Mouse (Mus musculus): ENCODE data around the gene Ttc28. TPM values are rescaled to one million over a fixed set of nuclear protein-coding genes. Genes with fewer than 3 reads are reported as not detected.
A peak's percentile ranks its signal among the peaks of the same experiment; 100 is the strongest.

Ttc28 gene
- total and polyA plus RNA-seq, 2 experiments from 2014 or later, result 10.6 to 53.1 TPM

GRCm38 (mm10) chr5:111138239-111138833 lies 258.7 kb downstream of the Ttc28 start:
- TF ChIP-seq CTCF (IDR thresholded peaks at IDR 0.05), result no peak
- H3K9me3 ChIP-seq (ENCODE audit: low read length), result no peaks in the 10 kb centered on the region
- H3K27ac ChIP-seq (ENCODE audit: low read depth, low read length), result no peak overlapping the region; the same call in 1 of the 2 replicates
- 51% methylated on average over 11 of the region's 11 CpGs for WGBS
- H3K27me3 ChIP-seq (ENCODE audit: insufficient read depth, low read length), result no peaks in the 10 kb centered on the region
- H3K9ac ChIP-seq (replicated peaks; ENCODE audit: low read length, poor library complexity, severe bottlenecking), result no peak overlapping the region
- DNase-seq (ENCODE audit: low spot score) (peak; percentile 28), ATAC-seq (ENCODE audit: low FRiP score) (no peak)
- H3K4me2 ChIP-seq (ENCODE audit: low read depth, low read length, poor library complexity, severe bottlenecking), result no peak overlapping the region
- no peak overlapping the region for H3K4me3 ChIP-seq (ENCODE audit: low read depth, low read length)
- H3K4me1 ChIP-seq (ENCODE audit: insufficient read depth, low read length), result peaks cover 23% of the 10 kb centered on the region
- no peaks in the 10 kb centered on the region for H3K36me3 ChIP-seq (ENCODE audit: insufficient read depth, low read length)

DNA sequence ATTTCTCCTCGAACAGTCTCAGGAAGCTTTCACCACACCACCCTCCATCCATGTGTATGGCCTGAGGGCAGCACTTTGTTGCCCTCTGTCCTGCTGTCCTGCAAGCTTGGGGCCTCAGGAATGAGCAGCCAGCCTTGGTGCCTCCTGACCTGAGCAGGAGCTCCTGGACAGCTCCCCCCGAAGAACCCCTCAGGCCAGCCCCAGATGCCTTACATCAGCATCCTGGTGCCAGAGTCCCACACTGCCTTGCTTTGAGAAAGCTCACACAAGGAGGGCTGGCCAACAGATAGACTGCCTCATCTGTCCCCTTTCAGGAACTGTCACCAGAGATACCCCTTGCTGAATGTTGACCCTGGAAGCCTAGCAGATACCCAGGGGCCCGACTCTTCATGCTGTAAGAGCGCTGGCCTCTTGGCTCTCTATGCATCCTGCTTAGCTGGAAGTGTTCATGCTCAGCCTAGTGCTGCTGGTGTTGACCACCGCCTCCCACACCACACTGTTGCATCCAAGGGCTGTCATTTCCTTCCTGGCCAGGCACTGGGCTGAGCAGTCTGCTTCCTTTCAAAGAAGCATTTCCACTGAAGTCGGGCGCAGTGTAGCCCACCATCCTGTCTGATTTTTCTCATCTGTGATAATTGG lies 259.4 kb downstream of the Ttc28 start:
- H3K27ac ChIP-seq (ENCODE audit: low read depth, low read length), result no peak overlapping the region
- no peak for TF ChIP-seq CTCF (IDR thresholded peaks at IDR 0.05)
- ATAC-seq (ENCODE audit: low FRiP score) (no peak), DNase-seq (ENCODE audit: low spot score) (no peak)
- WGBS, result 75% methylated on average over 7 of the region's 7 CpGs
- no peak overlapping the region for H3K4me2 ChIP-seq (ENCODE audit: low read depth, low read length, poor library complexity, severe bottlenecking)
- no peaks in the 10 kb centered on the region for H3K36me3 ChIP-seq (ENCODE audit: insufficient read depth, low read length)
- no peaks in the 10 kb centered on the region for H3K9me3 ChIP-seq (ENCODE audit: low read length)
- peaks cover 23% of the 10 kb centered on the region for H3K4me1 ChIP-seq (ENCODE audit: insufficient read depth, low read length)
- no peak overlapping the region for H3K9ac ChIP-seq (replicated peaks; ENCODE audit: low read length, poor library complexity, severe bottlenecking)
- H3K4me3 ChIP-seq (ENCODE audit: low read depth, low read length), result no peak overlapping the region
- H3K27me3 ChIP-seq (ENCODE audit: insufficient read depth, low read length), result no peaks in the 10 kb centered on the region

- no peaks in the 10 kb centered on the region for H3K27me3 ChIP-seq (ENCODE audit: insufficient read depth, low read length)
- ATAC-seq (ENCODE audit: low FRiP score) (no peak), DNase-seq (ENCODE audit: low spot score) (no peak)
- no peaks in the 10 kb centered on the region for H3K36me3 ChIP-seq (ENCODE audit: insufficient read depth, low read length)
- no peaks in the 10 kb centered on the region for H3K9me3 ChIP-seq (ENCODE audit: low read length)
- no peak overlapping the region for H3K4me2 ChIP-seq (ENCODE audit: low read depth, low read length, poor library complexity, severe bottlenecking)
- no peak for TF ChIP-seq CTCF (IDR thresholded peaks at IDR 0.05)
- H3K9ac ChIP-seq (replicated peaks; ENCODE audit: low read length, poor library complexity, severe bottlenecking), result no peak overlapping the region
- H3K27ac ChIP-seq (ENCODE audit: low read depth, low read length), result no peak overlapping the region; the same call in 1 of the 2 replicates
- WGBS, result 68% methylated on average over 14 of the region's 14 CpGs
- no peak overlapping the region for H3K4me3 ChIP-seq (ENCODE audit: low read depth, low read length)
- peaks cover 23% of the 10 kb centered on the region for H3K4me1 ChIP-seq (ENCODE audit: insufficient read depth, low read length)
Observed at GRCm38 (mm10) chr5:111139622-111140021, 260.0 kb downstream of the Ttc28 start.

DNA sequence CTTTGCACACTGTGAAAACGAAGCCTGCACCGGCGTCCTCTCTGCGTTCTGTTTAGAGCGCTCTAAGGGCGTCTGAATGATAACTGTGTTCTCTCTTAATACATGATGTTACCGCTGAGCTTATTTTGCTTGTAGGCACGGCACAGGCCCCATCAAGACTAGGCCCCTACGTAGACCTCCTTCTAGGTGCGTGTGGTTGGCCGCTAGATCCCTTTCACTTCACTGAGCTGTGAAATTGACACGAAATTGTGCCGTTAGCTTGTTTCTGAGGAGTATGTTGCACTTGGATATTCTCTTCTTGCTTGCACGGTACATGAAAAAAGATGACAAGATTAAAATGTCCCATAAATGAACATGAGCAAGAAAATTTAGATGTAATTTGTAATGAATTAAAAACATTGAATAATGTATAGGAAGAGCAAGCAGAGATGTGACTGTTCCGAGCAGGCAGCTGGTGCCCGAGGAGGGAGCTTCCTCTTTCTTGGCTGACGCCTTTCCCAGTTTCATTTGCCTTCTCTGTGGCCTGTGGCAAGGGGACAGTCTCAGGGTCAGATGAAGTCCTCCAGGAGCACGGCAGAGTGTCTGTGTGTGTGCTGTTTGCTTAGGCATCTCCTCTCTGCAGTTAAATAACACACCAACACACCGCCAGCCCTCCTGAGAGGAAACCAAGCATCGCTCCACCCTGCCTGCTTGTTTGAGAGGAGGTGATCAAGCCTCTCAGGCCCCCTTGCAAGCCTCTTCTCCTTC lies 261.7 kb downstream of the Ttc28 start:
- Histone ChIP-seq H3K9me3 (ENCODE audit: low read length) (no peaks in the 10 kb centered on the region), H3K36me3 (ENCODE audit: insufficient read depth, low read length) (no peaks in the 10 kb centered on the region), H3K4me2 (ENCODE audit: low read depth, low read length, poor library complexity, severe bottlenecking) (no peak overlapping the region), H3K27me3 (ENCODE audit: insufficient read depth, low read length) (no peaks in the 10 kb centered on the region), H3K27ac (ENCODE audit: low read depth, low read length) (peak overlapping the region; percentile 57; the same call in 1 of the 2 replicates), H3K4me3 (ENCODE audit: low read depth, low read length) (no peak overlapping the region), H3K4me1 (ENCODE audit: insufficient read depth, low read length) (peaks cover 23% of the 10 kb centered on the region), H3K9ac (replicated peaks; ENCODE audit: low read length, poor library complexity, severe bottlenecking) (no peak overlapping the region)
- TF ChIP-seq CTCF (IDR thresholded peaks at IDR 0.05), result no peak
- DNase-seq (ENCODE audit: low spot score), result peak; percentile 34
- 40% methylated on average over 20 of the region's 20 CpGs for WGBS
- ATAC-seq (ENCODE audit: low FRiP score), result no peak

GRCm38 (mm10) chr5:111142837-111143236 lies 263.2 kb downstream of the Ttc28 start:
- WGBS, result 83% methylated on average over 4 of the region's 4 CpGs
- Histone ChIP-seq H3K36me3 (ENCODE audit: insufficient read depth, low read length) (no peaks in the 10 kb centered on the region), H3K9me3 (ENCODE audit: low read length) (no peaks in the 10 kb centered on the region), H3K4me3 (ENCODE audit: low read depth, low read length) (no peak overlapping the region), H3K9ac (replicated peaks; ENCODE audit: low read length, poor library complexity, severe bottlenecking) (no peak overlapping the region), H3K27ac (ENCODE audit: low read depth, low read length) (no peak overlapping the region), H3K4me1 (ENCODE audit: insufficient read depth, low read length) (peaks cover 13% of the 10 kb centered on the region), H3K27me3 (ENCODE audit: insufficient read depth, low read length) (no peaks in the 10 kb centered on the region), H3K4me2 (ENCODE audit: low read depth, low read length, poor library complexity, severe bottlenecking) (no peak overlapping the region)
- TF ChIP-seq CTCF (IDR thresholded peaks at IDR 0.05), result no peak
- no peak for ATAC-seq (ENCODE audit: low FRiP score)
- DNase-seq (ENCODE audit: low spot score), result no peak

DNA sequence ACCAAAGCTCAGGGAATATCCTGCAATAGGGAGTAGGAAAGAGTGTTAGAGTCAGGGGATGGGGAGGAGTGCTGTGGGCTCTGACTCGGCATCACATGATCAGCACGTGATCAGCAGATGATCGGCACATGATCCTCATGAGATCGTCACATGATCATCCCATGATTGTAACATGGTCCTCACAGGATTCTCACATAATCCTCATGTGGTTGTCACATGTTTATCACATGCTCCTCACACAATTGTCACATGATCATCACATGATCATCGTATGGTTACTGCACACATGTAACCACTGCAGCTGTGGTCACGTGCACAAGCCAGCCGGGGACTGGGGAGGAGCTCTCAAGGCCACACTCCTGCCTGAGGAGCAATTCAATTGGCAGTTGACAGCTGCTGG lies 264.8 kb downstream of the Ttc28 start:
- Histone ChIP-seq H3K9ac (replicated peaks; ENCODE audit: low read length, poor library complexity, severe bottlenecking) (no peak overlapping the region), H3K36me3 (ENCODE audit: insufficient read depth, low read length) (no peaks in the 10 kb centered on the region), H3K4me2 (ENCODE audit: low read depth, low read length, poor library complexity, severe bottlenecking) (no peak overlapping the region), H3K4me3 (ENCODE audit: low read depth, low read length) (no peak overlapping the region), H3K27ac (ENCODE audit: low read depth, low read length) (no peak overlapping the region), H3K9me3 (ENCODE audit: low read length) (no peaks in the 10 kb centered on the region), H3K27me3 (ENCODE audit: insufficient read depth, low read length) (no peaks in the 10 kb centered on the region), H3K4me1 (ENCODE audit: insufficient read depth, low read length) (peaks cover 5% of the 10 kb centered on the region; the same call in 1 of the 2 replicates)
- DNase-seq (ENCODE audit: low spot score), result no peak
- 85% methylated on average over 7 of the region's 7 CpGs for WGBS
- ATAC-seq (ENCODE audit: low FRiP score), result no peak
- no peak for TF ChIP-seq CTCF (IDR thresholded peaks at IDR 0.05)

Measured in midbrain, postnatal 0 days (tissue).